Mouse (Mus musculus) limb, embryonic 12.5 days (tissue): ENCODE measurements around the gene Slc6a6. TPM values are rescaled to one million over a fixed set of nuclear protein-coding genes. Genes with fewer than 3 reads are reported as not detected.

ENCODE experiments used
- ATAC-seq: fragments of 200-750 bp; cut with Nextera tagmentation; 2 replicates; pipeline ENCODE4 v1.8.0; 2017; ENCODE audit warnings: low read depth, moderate TSS enrichment; ENCODE audit not compliant: insufficient number of reproducible peaks, insufficient read depth, low FRiP score, low TSS enrichment
- H3K27ac ChIP-seq: fragments of 300-500 bp; sonication (generic); 2 replicates; pipeline ENCODE4 v1.5.1; 2016; ENCODE audit warnings: mild to moderate bottlenecking, moderate library complexity
- H3K27me3 ChIP-seq: fragments of 300-500 bp; sonication (generic); 2 replicates; pipeline ENCODE4 v1.6.1; 2016; ENCODE audit warnings: mild to moderate bottlenecking, moderate library complexity
- H3K36me3 ChIP-seq: fragments of 300-500 bp; sonication (generic); 2 replicates; pipeline ENCODE4 v1.6.1; 2016; ENCODE audit warnings: mild to moderate bottlenecking, moderate library complexity
- H3K4me1 ChIP-seq: fragments of 300-500 bp; sonication (generic); replicated peaks from 2 replicates; pipeline ENCODE4 v1.6.1; 2016
- H3K4me2 ChIP-seq: fragments of 300-500 bp; sonication (generic); 2 replicates; pipeline ENCODE4 v1.6.1; 2016; ENCODE audit warnings: mild to moderate bottlenecking, moderate library complexity
- H3K4me3 ChIP-seq: fragments of 300-500 bp; sonication (generic); replicated peaks from 2 replicates; pipeline ENCODE4 v1.5.1; 2016; ENCODE audit warnings: mild to moderate bottlenecking
- H3K9ac ChIP-seq: fragments of 300-500 bp; sonication (generic); replicated peaks from 2 replicates; pipeline ENCODE4 v1.6.1; 2016; ENCODE audit warnings: mild to moderate bottlenecking, moderate library complexity
- H3K9me3 ChIP-seq: fragments of 300-500 bp; sonication (generic); 2 replicates; pipeline ENCODE4 v1.6.1; 2016; ENCODE audit warnings: mild to moderate bottlenecking, moderate library complexity
- WGBS: fragments of 180-500 bp; shearing (Covaris S2); methylation state at CpG from one replicate; pipeline ENCODE4 v1.1.7; 2016; 5-methylcytosine and 5-hydroxymethylcytosine counted together
- polyA plus RNA-seq: library from polyadenylated mRNA; unstranded; fragments of >200 nt; fragmentation: Nextera tagmentation; extraction: Ambion mirVana; gene quantifications from 2 replicates; pipeline ENCODE4 v1.2.1, GENCODE M21; 2016

Gene Slc6a6
- polyA plus RNA-seq, 1 experiment from 2014 or later: 47.1 TPM

- Histone ChIP-seq H3K4me2 (peak overlapping the region; percentile 96; the same call in 1 of the 2 replicates), H3K27ac (no peak overlapping the region), H3K4me1 (peaks cover 47% of the 10 kb centered on the region), H3K9me3 (no peaks in the 10 kb centered on the region), H3K27me3 (no peaks in the 10 kb centered on the region), H3K36me3 (peaks cover 10% of the 10 kb centered on the region; the same call in 1 of the 2 replicates), H3K4me3 (no peak overlapping the region), H3K9ac (no peak overlapping the region)
- WGBS: 68% methylated on average over 4 of the region's 4 CpGs
- no peak for ATAC-seq
Observed at GRCm38 (mm10) chr6:91686597-91686996, 2.7 kb downstream of the Slc6a6 start.

- Histone ChIP-seq H3K27me3 (no peaks in the 10 kb centered on the region), H3K4me2 (no peak overlapping the region), H3K9ac (no peak overlapping the region), H3K4me3 (no peak overlapping the region), H3K36me3 (peaks cover 19% of the 10 kb centered on the region; the same call in 1 of the 2 replicates), H3K27ac (no peak overlapping the region), H3K9me3 (no peaks in the 10 kb centered on the region), H3K4me1 (peaks cover 47% of the 10 kb centered on the region)
- ATAC-seq: no peak
- WGBS: 57% methylated on average over 6 of the region's 6 CpGs
Observed at GRCm38 (mm10) chr6:91688021-91688420, 4.2 kb downstream of the Slc6a6 start.

- Histone ChIP-seq H3K4me1 (peaks cover 47% of the 10 kb centered on the region), H3K36me3 (peaks cover 19% of the 10 kb centered on the region; the same call in 1 of the 2 replicates), H3K27ac (no peak overlapping the region), H3K9me3 (no peaks in the 10 kb centered on the region), H3K27me3 (no peaks in the 10 kb centered on the region), H3K9ac (no peak overlapping the region), H3K4me3 (no peak overlapping the region), H3K4me2 (no peak overlapping the region)
- ATAC-seq: no peak
Observed at GRCm38 (mm10) chr6:91689231-91689630, 5.4 kb downstream of the Slc6a6 start.

- Histone ChIP-seq H3K4me1 (peaks cover 45% of the 10 kb centered on the region), H3K4me2 (no peak overlapping the region), H3K27ac (no peak overlapping the region), H3K27me3 (no peaks in the 10 kb centered on the region), H3K9me3 (no peaks in the 10 kb centered on the region), H3K4me3 (no peak overlapping the region), H3K9ac (no peak overlapping the region), H3K36me3 (peaks cover 24% of the 10 kb centered on the region; the same call in 1 of the 2 replicates)
- ATAC-seq: no peak
- 75% methylated on average over 7 of the region's 7 CpGs for WGBS
Observed at GRCm38 (mm10) chr6:91690222-91690621, 6.4 kb downstream of the Slc6a6 start.

- peaks cover 40% of the 10 kb centered on the region for H3K4me1 ChIP-seq
- WGBS: 88% methylated on average over 7 of the region's 7 CpGs
Observed at GRCm38 (mm10) chr6:91690646-91691045, 6.8 kb downstream of the Slc6a6 start.

GRCm38 (mm10) chr6:91691576-91691975 lies 7.7 kb downstream of the Slc6a6 start:
- Histone ChIP-seq H3K27ac (no peak overlapping the region), H3K36me3 (peaks cover 24% of the 10 kb centered on the region; the same call in 1 of the 2 replicates), H3K9me3 (no peaks in the 10 kb centered on the region), H3K4me2 (no peak overlapping the region), H3K27me3 (no peaks in the 10 kb centered on the region), H3K9ac (no peak overlapping the region), H3K4me1 (peaks cover 31% of the 10 kb centered on the region), H3K4me3 (no peak overlapping the region)
- no peak for ATAC-seq
- 87% methylated on average over 4 of the region's 4 CpGs for WGBS

More at GRCm38 (mm10) chr6:91690646-91691045, 6.8 kb downstream of the Slc6a6 start:
- Histone ChIP-seq H3K4me2 (no peak overlapping the region), H3K27me3 (no peaks in the 10 kb centered on the region), H3K27ac (no peak overlapping the region), H3K9me3 (no peaks in the 10 kb centered on the region), H3K4me3 (no peak overlapping the region), H3K9ac (no peak overlapping the region), H3K36me3 (peaks cover 24% of the 10 kb centered on the region; the same call in 1 of the 2 replicates)
- ATAC-seq: no peak

- Histone ChIP-seq H3K27me3 (no peaks in the 10 kb centered on the region), H3K9ac (no peak overlapping the region), H3K4me3 (no peak overlapping the region), H3K4me2 (no peak overlapping the region), H3K9me3 (no peaks in the 10 kb centered on the region), H3K27ac (no peak overlapping the region), H3K36me3 (peaks cover 24% of the 10 kb centered on the region; the same call in 1 of the 2 replicates), H3K4me1 (peaks cover 18% of the 10 kb centered on the region)
- 87% methylated on average over 17 of the region's 17 CpGs for WGBS
- ATAC-seq: no peak
Observed at GRCm38 (mm10) chr6:91693301-91693886, 9.5 kb downstream of the Slc6a6 start.

- no peak overlapping the region for H3K9ac ChIP-seq
- peaks cover 13% of the 10 kb centered on the region for H3K4me1 ChIP-seq
- WGBS: 80% methylated on average over 7 of the region's 7 CpGs
- no peaks in the 10 kb centered on the region for H3K27me3 ChIP-seq
- H3K36me3 ChIP-seq: peaks cover 27% of the 10 kb centered on the region; the same call in 1 of the 2 replicates
- no peak overlapping the region for H3K4me3 ChIP-seq
- H3K9me3 ChIP-seq: no peaks in the 10 kb centered on the region
- ATAC-seq: no peak
- H3K27ac ChIP-seq: no peak overlapping the region; the same call in 1 of the 2 replicates
- H3K4me2 ChIP-seq: no peak overlapping the region
Observed at GRCm38 (mm10) chr6:91694610-91695009, 10.8 kb downstream of the Slc6a6 start.

- Histone ChIP-seq H3K36me3 (peaks cover 46% of the 10 kb centered on the region), H3K4me1 (0 out of 2 replicates have a peak, but pooled peaks cover 5% of the 10 kb centered on the region), H3K27me3 (no peaks in the 10 kb centered on the region), H3K4me2 (no peak overlapping the region), H3K27ac (no peak overlapping the region), H3K4me3 (no peak overlapping the region), H3K9me3 (no peaks in the 10 kb centered on the region), H3K9ac (no peak overlapping the region)
- 82% methylated on average over 1 of the region's 1 CpGs for WGBS
- no peak for ATAC-seq
Observed at GRCm38 (mm10) chr6:91698831-91699230, 15.0 kb downstream of the Slc6a6 start.

- no peak for ATAC-seq
- 89% methylated on average over 4 of the region's 4 CpGs for WGBS
Observed at GRCm38 (mm10) chr6:91699482-91700200, 15.8 kb downstream of the Slc6a6 start.

GRCm38 (mm10) chr6:91700823-91701621 lies 17.2 kb downstream of the Slc6a6 start:
- Histone ChIP-seq H3K4me1 (peaks cover 4% of the 10 kb centered on the region), H3K9me3 (no peaks in the 10 kb centered on the region), H3K4me3 (no peak overlapping the region), H3K27ac (no peak overlapping the region), H3K36me3 (peaks cover 56% of the 10 kb centered on the region), H3K27me3 (no peaks in the 10 kb centered on the region), H3K9ac (no peak overlapping the region), H3K4me2 (no peak overlapping the region)
- WGBS: 94% methylated on average over 11 of the region's 11 CpGs
- no peak for ATAC-seq

More at GRCm38 (mm10) chr6:91699482-91700200, 15.8 kb downstream of the Slc6a6 start:
- Histone ChIP-seq H3K4me2 (no peak overlapping the region), H3K9me3 (no peaks in the 10 kb centered on the region), H3K27me3 (no peaks in the 10 kb centered on the region), H3K4me1 (0 out of 2 replicates have a peak, but pooled peaks cover 3% of the 10 kb centered on the region), H3K9ac (no peak overlapping the region), H3K36me3 (peaks cover 50% of the 10 kb centered on the region), H3K4me3 (no peak overlapping the region), H3K27ac (no peak overlapping the region)
